Mouse (Mus musculus) thymus, postnatal 10 days (tissue): ENCODE measurements around the gene Zdhhc18.

Experiments
- DNase-seq, 2 experiments: peaks; one replicate each; pipeline ENCODE4 v3.0.0; 2021; ENCODE audit warnings: low spot score in 2 of 2

Zdhhc18 gene

GRCm38 (mm10) chr4:133557041-133557717, 92.8 kb downstream of the Zdhhc18 start:
- DNase-seq, result no peak
